Mouse (Mus musculus) spleen, adult 2 months (tissue): ENCODE data around the gene Armc5.

ENCODE experiments used
- CTCF ChIP-seq: fragments of 200-500 bp; IDR thresholded peaks from 2 replicates; pipeline ENCODE4 v1.5.1; 2011; ENCODE audit warnings: mild to moderate bottlenecking, inconsistent platforms; ENCODE audit not compliant: insufficient read depth, insufficient read length, insufficient replicate concordance; ENCODE audit errors: extremely low read depth
- POLR2A ChIP-seq: fragments of 200-500 bp; IDR thresholded peaks from 2 replicates; pipeline ENCODE4 v1.6.1; 2011; ENCODE audit warnings: low read depth, low read length, inconsistent platforms

- TF ChIP-seq CTCF (no peak), POLR2A (no peak)
Measured at GRCm38 (mm10) chr7:128249998-128250397, 12.9 kb downstream of the Armc5 start.
